Mouse (Mus musculus): ENCODE results near the gene Phf21a. TPM values are rescaled to one million over a fixed set of nuclear protein-coding genes. Genes with fewer than 3 reads are reported as not detected.
A peak's percentile ranks its signal among the peaks of the same experiment; 100 is the strongest.

The Phf21a gene
- total RNA-seq, 4 experiments from 2014 or later, result 24.3 to 30.5 (median 28.2) TPM

GRCm38 (mm10) chr2:92182146-92182756 lies 89.3 kb downstream of the Phf21a start:
- no peak for DNase-seq (ENCODE audit: low spot score)

- DNase-seq (ENCODE audit: low spot score), result peak; percentile 83
Observed at GRCm38 (mm10) chr2:92182981-92183501, 90.1 kb downstream of the Phf21a start.

DNA sequence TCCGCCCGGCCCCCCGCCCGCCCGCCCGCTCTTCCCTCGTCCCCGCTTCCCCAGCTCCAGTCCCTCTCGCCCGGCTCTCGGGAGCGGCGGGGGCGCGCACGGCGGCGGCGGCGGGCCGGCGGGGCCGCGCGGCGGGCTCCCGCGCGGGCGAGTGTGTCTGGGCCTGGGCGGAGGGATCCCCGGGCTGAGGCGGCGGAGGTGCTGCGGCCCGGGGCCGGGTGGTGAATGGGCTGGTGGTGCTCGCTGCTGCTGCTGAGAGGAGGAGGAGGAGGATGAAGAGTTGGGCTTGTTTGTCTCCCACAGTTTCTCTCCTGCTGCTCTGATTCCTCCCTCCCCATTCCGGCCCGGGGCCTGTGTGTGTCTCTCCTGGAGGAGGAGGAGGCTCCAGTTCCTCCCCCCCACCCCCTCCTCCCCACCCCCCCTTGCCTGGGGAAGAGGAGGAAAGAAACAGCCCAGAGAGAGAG lies 90.7 kb downstream of the Phf21a start:
- peak; percentile 89 for DNase-seq (ENCODE audit: low spot score)

- DNase-seq (ENCODE audit: low spot score), result peak; percentile 58
Observed at GRCm38 (mm10) chr2:92184077-92184921, 91.4 kb downstream of the Phf21a start.

DNA sequence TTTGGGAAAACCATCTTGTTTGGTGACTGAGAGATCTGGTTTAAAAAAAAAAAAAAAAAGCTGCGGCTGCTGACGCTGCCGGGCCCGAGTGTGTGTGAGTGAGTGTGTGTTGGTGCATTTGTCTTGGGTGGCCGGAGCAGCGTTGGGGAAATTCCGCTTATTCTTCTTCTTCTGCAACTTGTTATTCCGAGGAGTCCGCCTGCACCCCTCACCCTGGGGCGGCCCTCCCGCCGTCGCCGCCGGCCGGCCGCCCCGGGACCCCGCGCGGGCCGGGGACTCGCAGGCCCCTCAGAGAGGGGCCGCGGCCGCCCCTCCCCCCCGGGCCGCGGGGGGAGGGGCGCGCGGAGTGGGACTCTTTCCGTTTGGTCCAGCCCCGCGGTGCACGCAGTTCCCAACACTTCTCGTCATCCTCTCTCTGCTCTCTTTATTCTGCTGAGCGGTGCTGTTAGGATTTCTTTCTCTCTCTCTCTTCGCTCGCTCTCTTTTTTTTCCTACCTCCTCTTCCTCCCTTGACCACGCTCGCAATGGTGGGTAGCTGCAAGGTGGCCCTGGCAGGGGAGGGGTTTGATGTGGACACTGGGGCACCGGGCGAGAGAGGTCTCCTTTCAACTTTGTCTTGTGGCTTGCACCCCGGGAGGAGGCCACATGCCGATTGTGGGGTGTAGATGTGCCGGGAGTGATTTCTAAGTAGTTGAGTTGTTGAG lies 92.3 kb downstream of the Phf21a start:
- peak; percentile 52 for DNase-seq (ENCODE audit: low spot score)

- no peak for DNase-seq (ENCODE audit: low spot score)
Observed at GRCm38 (mm10) chr2:92185766-92186450, 93.0 kb downstream of the Phf21a start.

GRCm38 (mm10) chr2:92187061-92187460 lies 94.1 kb downstream of the Phf21a start:
- DNase-seq (ENCODE audit: low spot score), result no peak

GRCm38 (mm10) chr2:92188744-92189143 lies 95.8 kb downstream of the Phf21a start:
- DNase-seq (ENCODE audit: low spot score), result no peak

- DNase-seq (ENCODE audit: low spot score), result no peak
Observed at GRCm38 (mm10) chr2:92190960-92191359, 98.0 kb downstream of the Phf21a start.

DNA sequence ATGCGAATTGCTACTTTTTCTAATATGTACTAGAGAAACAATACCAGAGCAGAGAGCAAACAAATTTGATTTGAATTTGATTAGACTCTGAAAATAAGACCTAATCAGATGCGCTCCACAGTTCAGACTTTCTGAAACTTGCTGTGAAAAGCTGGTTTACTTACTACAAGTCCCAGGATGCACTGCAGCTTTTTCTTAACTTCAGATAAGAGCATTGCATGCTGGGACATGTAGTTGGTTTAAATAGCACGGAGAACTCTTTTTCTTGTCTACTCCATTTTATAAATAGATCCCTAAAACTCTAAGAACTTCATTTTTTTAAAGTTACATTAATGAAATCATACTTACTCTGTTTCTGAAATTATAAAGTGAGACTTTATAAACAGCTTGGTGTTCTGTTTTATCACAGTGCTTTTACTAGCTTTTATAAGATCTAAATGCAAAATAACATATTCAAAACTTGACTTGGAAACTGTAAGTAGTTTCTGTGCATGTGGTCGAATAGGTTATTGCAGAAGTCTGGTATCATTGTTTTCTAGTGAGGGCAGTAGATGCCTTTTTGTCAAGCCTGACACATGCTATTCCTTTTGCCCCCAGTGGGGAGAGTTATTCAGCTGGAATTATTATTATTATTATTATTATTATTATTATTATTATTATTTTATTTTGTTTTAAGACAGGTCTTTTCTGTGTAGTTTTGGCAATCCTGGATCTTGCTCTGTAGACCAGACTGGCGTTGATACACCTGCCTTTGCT lies 99.1 kb downstream of the Phf21a start:
- peak; percentile 62 for DNase-seq (ENCODE audit: low spot score)

DNA sequence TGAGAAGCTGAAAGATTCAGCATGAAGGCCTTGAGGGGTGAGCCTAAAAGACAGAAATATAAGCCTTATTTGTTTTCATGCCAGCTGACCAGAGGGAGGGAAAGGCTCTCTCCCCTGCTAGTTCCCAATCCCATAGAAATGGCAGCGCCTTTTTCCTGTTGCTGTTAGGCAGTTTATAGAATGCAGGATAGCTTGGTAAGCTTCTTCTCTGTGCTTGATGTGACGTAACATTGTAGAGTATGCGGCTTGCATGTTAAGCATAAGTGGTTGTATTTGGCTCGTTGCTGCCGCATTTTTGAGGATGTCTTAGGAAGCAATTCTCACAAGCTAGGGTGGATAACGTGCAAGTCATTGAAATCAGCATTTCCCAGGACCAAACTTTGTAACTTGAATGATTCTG lies 105.2 kb downstream of the Phf21a start:
- DNase-seq (ENCODE audit: low spot score), result no peak

GRCm38 (mm10) chr2:92198747-92199146 lies 105.8 kb downstream of the Phf21a start:
- no peak for DNase-seq (ENCODE audit: low spot score)

DNA sequence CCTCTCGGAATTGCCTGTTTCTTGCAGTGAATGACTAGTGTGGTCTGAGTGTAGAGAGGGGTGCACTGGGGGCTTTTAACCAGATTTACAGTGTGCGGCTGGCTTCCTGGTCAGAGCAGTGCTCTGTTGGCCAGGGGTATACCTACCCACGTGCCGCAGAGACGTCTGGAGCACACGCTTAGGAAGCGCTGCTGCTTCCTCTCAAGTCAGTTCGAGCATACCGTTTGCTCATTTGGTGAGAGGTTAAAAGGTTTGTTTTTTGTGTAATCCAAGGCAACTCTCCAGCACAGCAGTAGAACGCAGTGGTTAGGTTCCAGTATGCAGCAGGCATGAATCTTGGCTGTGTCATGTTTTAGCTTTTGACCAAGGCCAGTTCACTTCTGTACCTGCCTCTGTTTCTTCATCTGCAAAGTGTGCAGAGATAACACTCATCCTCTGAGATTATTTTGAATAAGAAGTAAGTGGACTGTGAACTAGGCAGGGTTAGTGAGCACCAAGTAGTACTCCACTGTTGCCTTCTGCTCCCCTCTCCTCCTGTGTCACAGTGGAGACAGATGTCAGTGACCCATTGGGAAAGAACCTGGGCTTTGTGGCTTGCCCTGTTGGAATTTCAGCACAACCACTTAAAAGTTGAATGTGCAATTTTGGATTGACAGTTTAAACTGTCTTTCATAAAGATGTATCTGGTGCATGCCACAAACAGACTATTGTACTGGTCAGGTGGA lies 106.8 kb downstream of the Phf21a start:
- no peak for DNase-seq (ENCODE audit: low spot score)

GRCm38 (mm10) chr2:92202319-92203040 lies 109.6 kb downstream of the Phf21a start:
- no peak for DNase-seq (ENCODE audit: low spot score)

DNA sequence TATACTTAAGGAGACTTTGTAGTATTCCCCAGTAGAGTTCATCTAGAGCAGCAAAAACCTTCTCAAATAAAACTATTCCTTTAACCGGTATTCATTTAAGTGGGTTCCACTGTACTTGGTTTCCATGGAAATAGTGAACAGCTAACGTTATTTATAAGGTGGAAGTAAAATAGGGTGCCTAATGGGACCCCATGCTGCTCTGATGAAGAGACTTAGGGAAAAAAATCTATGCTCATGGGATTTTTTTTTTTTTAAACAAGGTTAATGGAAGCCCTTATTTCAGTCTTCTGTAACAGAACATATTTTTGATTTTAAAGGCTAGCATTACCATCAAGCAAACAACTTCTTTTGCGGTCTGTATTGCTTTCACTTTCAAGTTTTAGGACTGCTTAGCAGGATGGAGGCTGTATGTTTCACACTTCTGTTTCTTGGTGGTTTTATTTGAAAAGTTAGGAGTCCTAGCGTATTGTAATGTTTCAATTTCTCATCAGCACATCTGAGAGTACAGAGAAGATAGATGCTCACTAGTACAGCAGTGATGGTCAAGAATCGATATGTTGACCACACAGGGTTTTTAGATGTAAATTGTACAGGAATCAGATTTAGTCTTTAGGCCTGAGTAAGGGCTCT lies 112.2 kb downstream of the Phf21a start:
- no peak for DNase-seq (ENCODE audit: low spot score)

GRCm38 (mm10) chr2:92210409-92210808 lies 117.5 kb downstream of the Phf21a start:
- no peak for DNase-seq (ENCODE audit: low spot score)

DNA sequence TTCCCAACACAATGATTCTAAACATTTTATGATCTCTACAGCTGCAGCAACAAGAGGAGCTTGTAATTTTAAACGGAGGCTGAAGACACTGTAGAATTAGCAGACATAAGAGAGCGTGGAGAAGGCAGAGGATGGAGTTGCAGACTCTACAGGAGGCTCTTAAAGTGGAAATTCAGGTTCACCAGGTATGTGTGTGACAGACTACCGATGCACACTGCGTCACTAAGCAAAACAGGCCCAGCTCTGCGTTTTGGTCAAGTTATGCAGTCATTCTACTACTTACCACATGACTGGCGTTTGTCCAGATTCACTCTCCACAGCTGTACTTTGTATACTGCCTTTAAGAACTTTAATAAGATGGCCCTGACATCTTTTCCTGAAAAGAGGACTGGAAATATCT lies 128.5 kb downstream of the Phf21a start:
- no peak for DNase-seq (ENCODE audit: low spot score)

GRCm38 (mm10) chr2:92225592-92225991 lies 132.7 kb downstream of the Phf21a start:
- DNase-seq (ENCODE audit: low spot score), result no peak

DNA sequence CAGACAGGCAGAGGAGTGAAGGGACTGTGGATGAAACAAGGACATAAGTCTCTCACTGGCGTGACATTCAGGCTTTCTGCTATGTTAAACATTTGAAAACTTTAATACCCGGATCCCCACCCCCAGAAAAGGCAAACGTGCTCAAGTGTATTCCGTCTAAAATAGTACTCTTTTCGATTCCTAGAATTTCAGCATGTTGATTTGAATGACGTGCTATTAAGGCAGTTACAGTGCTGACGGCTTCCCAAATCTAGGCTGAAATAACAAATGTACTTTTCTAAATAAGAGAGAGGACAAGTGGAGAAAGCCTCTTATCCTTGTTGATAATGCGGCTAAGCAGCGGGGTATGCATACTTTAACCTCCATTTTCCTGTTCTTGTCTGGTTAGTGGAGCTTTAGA lies 137.1 kb downstream of the Phf21a start:
- DNase-seq (ENCODE audit: low spot score), result no peak

Measured in heart, adult 8-10 months (tissue).